Mouse (Mus musculus): ENCODE measurements around the gene Soat1.
"Not testable (repeated sequence)": the region's sequence is repeated elsewhere in the genome, so short reads cannot be mapped to it uniquely, and the experiment has no call there.

Gene Soat1

DNA sequence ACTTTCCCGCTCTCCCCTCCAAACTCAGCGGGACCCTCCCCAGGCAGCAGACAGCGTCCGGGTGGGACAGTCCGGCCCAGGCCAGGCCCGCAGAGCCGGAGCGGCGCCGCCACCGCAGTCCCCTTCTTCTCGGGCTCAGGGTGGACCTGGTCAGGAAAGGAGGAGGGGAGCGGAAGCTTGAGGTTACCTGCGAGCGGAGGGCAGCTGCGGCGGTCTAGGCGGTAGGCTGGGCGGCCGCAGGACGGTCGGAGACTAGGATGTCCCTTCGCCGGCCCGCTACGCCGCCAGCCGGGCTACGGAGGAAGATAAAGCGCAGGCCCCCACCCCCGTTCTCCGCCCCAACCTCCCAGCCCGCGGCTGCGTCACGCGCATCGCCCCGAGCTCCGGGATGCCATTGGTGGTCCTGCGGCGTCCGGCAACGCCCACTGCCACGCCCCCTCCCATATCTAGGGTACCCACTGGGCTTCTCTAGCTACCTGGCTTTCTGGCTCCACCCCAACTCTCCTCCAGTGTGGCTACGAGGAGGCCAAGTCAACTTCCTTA is at the start of gene Soat1:
Gene Soat1, minus strand, starts transcription at position 371 of the 543 bp plus-strand sequence.
- peak; percentile 83 for DNase-seq

DNA sequence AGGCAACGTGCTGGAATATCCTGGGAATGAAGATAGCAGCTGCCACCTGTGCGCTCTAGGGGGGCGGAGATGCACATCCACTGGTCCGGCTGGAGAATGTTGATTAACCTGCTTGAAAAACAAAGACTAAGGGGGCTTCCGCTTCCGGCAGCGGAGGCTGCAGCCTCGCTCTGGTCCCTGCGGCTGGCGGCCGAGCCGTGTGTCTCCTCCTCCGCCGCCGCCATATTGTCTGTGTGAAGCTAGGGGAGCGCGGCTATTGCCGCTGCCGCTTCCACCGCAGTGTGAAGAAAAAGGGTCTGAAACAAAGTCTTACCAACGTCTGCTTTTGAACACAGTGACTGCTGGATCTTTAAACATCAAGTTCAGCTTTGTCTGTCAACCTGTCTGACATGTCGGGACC is 49.7 kb upstream of the Soat1 start, which contains the start of gene Gm10031:
Gene Gm10031, plus strand, starts transcription at position 171 of the 400 bp plus-strand sequence.
- not testable (repeated sequence) for DNase-seq

DNA sequence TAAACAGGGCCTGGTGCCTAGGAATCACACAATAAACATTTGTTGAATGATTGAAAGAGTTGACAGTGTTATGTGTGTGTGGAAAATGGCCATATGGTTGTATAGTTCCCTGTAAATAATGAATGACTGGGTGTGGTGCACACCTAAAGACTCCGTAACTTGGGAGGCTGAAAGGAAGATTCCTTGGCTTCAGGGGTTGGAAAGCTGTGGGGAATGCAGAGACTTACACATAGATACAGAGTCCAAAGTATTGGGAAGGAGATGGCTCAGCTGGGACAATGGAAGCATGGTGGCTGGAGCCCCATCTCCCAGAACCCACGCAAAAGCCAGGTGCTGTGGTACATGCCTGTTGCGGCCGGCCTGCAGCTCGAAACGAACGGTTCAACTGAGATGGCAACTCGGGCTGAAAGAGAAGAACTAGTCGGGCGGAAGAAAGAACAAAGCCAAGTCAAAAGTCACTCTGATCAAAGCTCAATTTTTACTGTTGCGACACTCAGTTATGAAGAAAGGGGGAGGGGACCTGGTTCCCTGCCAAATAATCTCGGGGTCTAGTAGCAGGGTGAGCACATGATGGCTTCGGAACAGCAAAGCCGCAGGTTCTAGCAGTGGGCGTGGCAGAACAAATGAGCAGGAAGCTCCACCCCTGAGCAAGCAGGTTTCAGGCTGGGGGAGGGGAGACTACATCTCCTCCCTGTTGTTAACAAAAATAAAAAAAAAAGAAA is 47.8 kb upstream of the Soat1 start:
- DNase-seq = no peak

DNA sequence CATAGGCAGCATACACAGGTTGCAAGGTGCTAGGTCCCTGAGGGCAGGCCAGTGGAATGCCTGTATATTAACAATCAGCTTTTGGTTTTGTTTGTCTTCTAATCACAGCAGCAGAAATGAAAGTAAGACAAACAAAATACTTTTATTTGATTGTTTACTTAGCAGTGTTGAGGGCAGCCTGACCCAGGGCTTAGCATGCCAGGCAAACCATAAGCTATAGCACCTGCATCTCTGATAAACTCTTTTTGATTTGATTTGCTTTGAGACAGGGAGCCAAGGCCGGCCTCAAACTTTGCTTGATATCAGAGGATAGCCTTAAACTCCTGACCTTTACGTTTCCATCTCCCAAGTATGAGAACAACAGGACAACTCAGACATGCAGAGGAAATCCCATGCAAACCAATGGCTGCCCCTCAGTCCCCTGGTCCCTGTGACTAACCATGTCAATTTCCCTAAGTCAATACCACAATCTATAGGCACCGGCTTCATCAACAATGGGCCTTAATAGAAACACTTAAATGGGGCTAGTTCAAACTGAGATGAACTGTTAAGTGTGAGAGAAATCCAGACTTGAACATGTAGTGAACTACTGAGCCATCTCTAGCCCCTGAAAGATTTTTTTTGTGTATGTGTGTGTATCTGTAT is 46.1 kb upstream of the Soat1 start:
- DNase-seq = no peak

DNA sequence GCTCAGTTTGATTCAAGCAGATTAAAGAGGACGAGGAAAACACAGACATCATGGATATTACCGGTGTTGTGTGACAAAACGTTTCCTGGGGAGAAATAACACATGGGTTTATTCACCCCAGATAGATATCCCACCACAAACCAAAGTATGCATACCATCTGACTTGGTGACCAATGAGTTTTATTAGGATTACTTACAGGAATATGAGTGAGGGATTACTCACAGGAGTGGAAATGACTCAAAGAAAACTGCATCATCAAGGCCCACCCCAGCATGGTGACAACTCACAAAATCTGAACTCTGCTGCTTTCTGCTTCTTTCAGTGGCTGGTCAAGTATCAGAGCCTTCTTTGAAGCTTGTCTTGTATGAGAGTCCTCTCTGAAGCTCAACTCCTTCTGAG is 33.6 kb upstream of the Soat1 start:
- no peak for DNase-seq

DNA sequence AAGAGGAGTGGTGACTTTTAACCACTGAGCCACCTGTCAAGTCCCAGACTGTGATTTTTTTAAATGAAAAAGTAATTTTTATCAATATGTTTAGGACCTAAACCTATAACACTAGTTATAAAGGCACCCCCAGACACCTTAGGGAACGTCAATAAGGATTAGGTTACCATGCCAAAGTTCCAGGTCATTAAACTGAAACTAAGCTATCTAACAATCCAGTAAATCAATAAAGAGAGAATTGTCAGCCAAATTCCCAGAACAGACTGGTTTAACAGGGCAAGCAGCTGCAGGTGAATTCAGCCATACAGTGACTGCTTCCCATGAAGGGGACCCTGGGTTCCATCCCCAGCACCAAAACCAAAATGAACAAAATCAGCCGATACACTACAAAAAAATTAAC is 31.8 kb upstream of the Soat1 start:
- no peak for DNase-seq

DNA sequence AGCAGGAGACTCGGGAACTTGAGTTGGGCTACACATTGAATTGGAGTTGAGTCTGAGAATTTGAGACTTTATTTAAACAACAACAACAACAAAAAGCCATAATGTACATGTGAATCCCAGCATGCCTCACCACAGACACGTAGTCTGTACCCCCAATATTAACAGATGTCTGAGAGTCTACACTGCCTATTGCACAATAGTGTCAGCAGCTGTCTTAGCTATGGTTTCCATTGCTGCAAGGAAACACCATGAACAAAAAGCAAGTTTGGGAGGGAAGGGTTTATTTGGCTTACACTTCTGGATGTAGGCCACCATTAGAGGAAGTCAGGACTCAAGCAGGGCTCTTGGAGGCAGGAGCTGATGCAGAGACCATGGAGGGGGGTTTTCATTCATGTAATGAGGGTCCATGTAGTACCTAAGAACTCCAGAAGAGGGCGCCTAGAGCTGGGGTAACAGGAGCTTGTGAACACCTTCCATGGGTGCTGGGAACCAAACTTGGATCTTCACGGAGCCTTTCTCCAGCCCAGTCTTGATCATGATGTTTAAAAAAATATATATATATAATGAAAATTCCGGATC is 30.9 kb upstream of the Soat1 start:
- no peak for DNase-seq

DNA sequence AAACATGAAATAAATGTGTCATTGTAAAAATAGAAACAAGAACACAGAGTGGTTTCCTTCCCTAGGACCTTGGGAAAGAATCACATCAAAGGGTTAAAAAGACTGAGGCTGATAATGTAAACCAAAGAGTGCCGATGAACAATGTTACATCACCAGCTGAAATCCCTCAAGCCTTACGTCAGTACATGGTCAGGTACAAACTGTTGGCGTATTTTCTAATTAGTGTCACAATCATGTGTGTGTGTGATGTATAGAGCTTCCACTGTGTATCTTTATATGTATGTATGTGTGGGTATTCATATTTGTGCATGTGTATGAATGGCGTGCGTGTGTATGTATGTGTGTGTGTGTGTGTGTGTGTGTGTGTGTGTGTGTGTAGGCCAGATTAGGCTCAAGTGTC is 22.8 kb upstream of the Soat1 start:
- DNase-seq = no peak

DNA sequence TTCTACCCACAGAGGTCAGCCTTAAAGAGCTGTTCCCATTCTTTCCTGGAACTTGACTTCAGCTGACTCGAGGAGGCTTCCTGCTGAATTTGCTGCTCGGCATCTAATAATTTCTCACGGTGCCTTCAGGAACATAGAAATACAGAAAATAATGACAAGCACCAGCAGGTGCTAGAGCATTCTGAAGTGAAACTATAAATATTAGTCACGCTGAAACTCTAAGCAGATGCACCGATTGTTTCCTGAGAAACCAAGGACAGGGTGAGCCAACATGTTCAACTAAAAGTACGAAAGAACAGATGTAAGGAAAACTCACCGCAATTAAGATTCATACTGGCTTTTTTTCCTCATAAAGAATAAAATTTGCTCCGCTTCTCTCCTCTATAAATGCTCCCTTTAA is 20.9 kb upstream of the Soat1 start:
- no peak for DNase-seq

DNA sequence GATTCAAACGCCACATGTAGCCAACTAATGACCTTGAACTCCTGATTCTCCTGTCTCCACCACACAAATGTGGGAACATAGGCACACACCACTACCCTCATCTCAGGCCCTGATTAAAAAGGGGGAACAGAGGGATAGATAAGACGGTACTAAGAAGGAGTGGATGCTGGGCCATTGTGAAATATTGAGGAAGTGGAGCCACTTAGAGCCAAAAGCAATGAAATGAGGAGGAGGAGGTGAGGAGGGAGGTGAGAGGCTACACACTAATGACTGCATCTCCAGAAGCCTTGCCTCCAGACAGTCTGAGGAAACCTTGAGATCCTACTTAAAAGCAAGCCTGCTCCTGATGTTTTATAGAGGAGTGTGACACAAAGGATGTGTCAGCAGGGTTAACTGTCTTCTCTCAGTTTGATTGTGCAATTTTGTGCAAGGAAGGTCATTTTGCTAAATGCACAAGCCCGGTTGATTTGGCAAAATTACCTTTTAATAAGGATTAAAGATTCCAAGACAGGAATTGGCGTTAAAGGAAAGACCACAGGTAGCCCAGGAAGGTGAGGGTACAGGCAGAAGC is 17.2 kb upstream of the Soat1 start:
- DNase-seq = no peak

DNA sequence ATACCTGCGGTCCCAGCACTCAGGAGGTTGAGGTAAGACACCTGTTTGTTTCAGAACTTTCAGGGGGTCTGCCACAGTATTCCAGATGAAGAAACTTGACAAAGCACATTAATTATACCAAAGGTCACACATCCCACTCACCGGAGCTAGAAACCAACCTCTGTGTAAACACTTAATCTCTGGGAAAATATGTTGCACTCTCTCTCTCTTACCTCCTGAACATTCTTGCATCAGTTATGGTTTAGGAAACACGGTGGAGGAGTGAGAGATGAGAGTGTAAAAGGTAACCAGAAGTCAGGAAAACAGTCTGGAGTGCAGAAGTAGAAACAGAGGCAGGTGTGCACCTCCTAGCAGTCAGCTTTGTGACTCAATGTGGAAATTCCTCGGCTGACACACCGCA is 13.9 kb upstream of the Soat1 start:
- no peak for DNase-seq

DNA sequence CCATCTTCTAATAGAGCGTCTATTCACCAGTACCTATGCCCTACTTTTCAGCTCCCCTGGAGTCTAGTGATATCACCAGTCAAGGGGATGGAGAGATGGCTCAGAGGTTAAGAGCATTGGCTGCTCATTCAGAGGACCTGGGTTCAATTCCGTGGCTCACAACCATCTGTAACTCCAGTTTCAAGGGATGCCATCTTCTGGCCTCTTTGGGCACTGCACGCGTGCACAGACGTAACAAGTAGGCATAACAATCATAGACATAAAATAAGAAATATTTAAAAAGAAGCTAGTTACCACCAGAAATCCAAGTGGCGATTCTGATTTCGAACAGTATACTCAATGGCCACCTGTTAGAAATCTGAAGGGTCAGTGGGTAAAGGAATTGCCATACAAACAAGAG is 13.4 kb upstream of the Soat1 start:
- DNase-seq = no peak

DNA sequence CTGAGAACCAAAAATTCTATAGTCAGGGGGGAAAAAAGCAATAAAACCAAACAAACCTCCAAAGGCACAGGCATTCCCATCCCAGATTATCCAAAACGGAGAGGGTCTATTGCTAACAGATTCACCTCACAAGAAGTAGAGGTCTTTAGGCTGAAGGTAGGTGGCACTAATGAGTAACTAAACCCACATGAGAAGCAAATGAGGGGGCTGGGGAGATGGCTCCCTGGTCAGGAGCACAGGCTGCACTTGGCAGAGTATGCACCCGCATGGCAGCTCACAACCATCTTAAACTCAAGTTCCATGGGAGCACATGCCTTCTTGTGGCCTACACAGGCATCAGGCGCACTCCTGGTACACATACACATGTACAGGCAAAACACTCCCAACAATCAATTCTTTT is 7.7 kb upstream of the Soat1 start:
- DNase-seq = no peak

DNA sequence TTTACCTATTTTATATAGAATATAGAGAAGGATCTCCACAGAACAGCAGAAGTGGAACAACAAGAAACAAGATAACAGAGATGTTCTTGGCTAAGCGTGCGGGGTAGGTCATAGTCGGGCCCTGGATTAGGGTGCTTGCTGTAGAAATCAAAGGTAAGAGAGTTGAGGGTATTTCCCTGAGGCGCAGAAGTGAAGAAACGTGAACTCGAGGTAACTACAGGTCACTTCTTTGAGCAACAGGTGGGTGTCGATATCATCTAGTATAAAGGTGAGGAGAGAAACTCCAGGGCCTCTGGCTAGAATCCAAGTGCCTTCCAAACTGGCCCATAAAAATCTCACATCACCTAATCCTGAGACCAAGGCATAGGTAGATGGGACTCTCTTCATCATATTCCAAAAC is 2.4 kb upstream of the Soat1 start:
- no peak for DNase-seq

DNA sequence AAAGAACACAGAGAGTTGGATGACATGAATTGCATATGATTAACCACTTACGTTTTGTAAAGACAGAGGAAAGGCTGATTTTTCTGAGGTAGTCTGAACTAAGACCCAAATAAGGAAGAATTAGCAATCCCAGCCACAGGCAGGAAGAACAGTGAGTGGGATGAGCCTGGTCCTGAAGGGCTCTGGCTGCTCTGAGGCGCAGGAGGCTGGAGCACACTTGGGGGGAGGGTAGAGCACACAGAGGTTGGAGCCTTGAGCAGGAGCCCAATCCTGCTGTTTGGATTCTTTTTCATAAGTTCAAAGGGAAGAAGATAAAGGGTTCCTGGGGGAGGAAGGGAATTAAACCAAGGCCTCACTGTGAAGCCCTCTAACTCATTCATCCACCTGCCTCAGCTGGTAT is 1.9 kb upstream of the Soat1 start:
- DNase-seq = no peak

DNA sequence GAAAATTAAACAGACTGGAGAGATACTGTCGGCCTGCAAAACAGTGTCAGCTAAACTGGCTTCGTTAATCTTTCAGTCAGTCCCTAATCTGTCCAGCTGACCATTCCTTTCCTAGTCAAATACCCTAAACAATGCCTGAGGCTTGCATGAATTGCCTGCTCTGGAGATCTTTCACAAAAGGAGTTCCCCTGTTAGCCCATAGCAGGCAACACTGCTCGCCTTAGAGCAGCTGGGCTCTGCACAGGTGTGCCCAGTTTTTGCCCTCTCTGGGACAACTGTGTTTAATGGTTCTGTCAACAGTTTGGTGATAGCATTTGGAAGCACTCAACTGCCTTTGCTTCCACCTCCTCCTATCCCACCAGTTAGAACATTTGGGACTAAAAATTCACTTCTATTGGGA is 723 bp upstream of the Soat1 start:
- no peak for DNase-seq

DNA sequence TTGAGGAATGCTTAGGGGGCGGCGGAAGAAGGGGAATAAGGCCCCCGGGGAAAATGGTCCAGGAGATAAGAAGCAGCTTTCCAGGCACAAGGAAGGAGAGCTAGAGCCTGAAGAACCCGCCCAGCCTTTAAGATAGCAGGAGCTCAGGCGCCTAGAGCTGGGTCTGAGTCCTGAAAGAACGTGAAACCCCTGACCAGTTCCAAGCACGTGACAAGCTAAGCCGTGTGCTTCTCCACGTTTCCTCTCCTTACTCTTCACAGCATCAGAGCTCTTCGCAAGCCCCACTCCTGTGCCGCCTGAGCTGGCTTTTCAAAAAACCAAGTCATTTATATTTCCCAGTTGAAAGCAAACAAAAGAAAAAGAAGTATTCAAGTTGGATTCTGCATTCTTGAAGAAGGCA is 1.1 kb downstream of the Soat1 start:
- DNase-seq = peak; percentile 6

DNA sequence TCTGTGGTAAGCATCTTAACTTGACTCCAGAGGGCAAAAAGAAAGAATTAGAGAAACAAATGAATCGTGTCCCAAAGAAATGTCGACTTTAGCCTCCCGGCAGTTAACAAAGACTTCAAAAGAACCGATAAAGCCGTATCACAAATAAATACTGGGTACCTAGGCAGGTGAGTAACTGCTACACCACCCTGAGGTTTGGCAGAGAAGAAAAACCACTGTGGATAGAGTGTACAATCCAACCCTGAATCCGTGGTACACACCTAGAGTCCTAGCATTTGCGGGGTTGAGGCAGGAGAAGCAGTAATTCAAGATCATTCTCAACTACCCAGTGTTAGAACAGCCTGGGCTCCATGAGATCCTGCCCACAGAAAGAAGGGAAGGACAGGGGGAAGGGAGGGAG is 2.2 kb downstream of the Soat1 start:
- no peak for DNase-seq

DNA sequence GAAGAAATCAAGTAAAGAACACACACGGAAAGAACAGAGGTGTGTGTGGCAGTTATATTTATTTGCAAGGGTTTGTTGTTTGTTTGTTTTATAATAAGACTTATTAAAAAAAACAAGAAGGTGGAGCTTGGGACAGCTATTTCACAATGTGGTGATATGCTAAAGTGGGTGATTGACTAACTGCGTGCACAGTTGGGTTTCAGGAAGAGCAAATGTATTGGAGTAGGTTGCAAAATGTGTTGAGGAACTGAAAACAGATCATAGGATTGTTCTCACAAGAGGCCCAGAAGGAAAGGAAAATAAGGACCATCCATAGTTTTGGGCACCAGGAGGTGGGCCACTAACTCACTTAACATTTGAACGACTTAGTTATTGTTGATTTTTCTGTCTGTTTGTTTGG is 3.1 kb downstream of the Soat1 start:
- DNase-seq = no peak

DNA sequence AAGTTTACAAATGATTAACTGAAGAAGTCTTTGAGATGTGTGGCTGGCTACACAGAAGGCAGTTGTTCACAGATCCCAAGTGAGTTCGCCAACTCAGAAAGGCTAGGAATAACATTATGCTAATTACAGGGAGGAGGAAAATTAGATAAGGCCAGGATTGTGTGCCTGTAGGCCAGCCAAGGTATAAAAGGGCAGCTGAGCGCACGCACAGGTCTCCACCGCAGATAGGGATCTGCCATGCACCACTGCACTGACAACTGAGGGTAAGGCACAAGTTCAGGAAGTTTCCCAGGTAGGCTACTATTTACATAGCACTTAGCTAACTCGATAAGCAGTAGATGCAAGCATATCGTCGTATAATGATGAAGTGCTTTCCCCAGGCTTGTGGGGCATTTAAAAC is 3.6 kb downstream of the Soat1 start:
- DNase-seq = no peak

DNA sequence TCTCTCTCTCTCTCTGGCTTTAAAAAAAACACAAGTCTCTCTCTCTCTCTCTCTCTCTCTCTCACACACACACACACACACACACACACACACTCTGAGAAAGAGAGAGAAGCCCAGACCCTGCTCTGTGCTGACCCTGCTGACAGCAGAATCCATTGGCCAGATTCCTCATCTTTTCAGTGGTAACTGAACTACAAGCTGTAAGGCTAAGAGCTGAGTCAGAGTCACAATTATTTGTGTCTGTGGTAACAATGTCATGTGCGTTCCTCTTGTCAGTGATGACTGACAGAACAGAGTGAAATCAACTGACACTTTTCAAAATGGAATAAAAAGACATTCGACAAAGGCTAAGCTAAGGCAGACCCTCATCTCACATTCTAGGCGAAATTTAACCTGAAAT is 5.6 kb downstream of the Soat1 start:
- DNase-seq = no peak

DNA sequence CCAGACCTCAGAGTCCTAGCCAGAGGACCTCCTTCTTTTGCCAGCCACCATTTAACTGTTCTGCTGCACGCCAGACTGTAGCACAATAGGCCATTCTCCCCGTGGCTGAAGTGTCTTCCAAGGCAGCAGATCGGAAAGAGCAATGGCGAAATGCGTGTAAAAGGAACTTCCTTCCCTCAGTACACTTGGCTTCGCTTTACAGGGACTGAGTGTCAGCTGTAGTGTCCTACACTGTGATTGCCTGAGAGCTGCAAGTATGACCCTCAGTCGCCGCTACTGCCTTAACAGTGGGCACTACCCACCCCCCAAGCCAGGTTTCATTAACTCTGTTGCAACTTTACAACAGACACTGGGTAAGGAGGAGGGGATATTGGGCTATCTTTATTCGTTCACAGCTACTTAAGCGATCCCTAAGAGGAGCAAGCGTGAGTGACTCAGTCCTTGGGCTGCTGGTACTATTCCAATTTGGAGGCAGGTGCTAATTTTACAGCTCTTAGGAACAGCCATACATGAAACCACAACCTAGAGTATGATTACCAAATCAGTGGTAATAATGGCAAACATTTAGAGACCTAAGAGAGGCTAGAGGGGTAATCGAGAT is 6.4 kb downstream of the Soat1 start:
- no peak for DNase-seq

DNA sequence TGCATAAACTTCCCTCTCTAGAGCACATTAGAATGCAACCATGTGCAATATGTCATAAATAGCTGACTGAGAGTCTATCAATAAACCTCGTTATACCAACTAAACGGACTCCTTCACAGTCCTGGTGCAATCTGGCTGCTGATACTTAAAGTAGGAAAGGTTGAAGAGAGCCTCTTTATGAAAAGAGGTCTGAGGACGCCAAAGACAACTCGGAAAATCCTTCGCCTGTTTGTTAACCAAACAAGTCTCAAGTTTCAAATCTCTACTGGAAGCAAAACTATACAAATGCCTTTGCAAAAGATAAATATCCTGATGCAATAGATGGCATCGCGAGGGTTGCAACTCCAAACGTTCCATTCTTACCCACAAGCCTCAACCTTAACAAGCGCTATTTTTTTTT is 9.2 kb downstream of the Soat1 start:
- DNase-seq = no peak

Measured in right cerebral cortex, postnatal 4 days (tissue).